Mouse (Mus musculus): ENCODE measurements at regions not wholly inside any gene's neighbourhood (a gene's known extent, or its start where the extent isn't known, plus 50 kb on each side); places are given as distances from the start of the nearest gene placed in this dataset.

DNA sequence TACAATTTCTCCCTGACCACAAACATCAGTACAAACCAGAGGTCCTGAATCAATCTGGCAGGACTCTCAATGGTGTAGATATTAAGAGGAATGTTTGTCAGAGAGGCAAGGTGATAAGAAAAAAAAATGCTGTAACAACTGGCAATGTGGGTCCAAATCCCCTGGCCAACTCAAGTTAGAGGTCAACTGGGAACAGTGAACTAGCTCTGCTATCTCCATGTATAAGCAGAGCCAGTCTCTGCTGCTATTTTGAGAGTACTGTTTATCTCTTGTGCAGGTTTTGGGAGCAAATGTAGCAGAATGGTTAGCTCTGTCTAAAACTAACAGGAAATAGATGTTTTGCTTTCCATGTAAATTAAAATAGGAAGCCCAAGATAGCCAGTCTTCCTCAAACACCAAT, 547.6 kb upstream of the Lmcd1 start:
- no peak overlapping the region for H3K27ac ChIP-seq (ENCODE audit: low read length)
- H3K4me2 ChIP-seq (replicated peaks; ENCODE audit: low read depth, low read length) = no peak overlapping the region
- H3K36me3 ChIP-seq (ENCODE audit: insufficient read depth, low read length) = no peaks in the 10 kb centered on the region
- no peaks in the 10 kb centered on the region for H3K9me3 ChIP-seq (ENCODE audit: low read length)
- no peak overlapping the region for H3K4me3 ChIP-seq (ENCODE audit: low read length)
- H3K4me1 ChIP-seq (ENCODE audit: insufficient read depth, low read length) = no peaks in the 10 kb centered on the region
- no peak for ATAC-seq (ENCODE audit: low FRiP score, low TSS enrichment)
- no peaks in the 10 kb centered on the region for H3K27me3 ChIP-seq (ENCODE audit: insufficient read depth, low read length)
- no peak overlapping the region for H3K9ac ChIP-seq (replicated peaks; ENCODE audit: low read length)

DNA sequence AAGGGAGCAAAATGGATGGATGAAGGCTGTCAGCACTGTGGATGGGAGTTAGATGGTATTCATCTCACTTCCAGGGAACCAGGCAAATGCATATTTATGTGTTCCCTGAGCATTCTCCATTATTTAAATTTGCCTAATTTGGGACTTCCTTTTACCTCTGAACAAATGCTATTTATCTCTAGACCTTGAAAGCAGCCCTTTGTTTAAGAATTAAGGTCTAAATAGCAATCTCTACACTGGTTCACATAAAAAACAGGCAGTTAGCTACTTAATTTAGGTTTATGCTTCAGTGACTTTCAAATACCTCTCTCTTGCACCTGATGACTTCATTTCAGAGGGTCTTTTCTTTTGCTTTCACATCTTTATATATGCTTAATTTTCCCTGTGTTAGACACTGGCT, 543.2 kb upstream of the Lmcd1 start:
- Histone ChIP-seq H3K27ac (ENCODE audit: low read length) (no peak overlapping the region), H3K9me3 (ENCODE audit: low read length) (no peaks in the 10 kb centered on the region), H3K4me3 (ENCODE audit: low read length) (no peak overlapping the region), H3K36me3 (ENCODE audit: insufficient read depth, low read length) (no peaks in the 10 kb centered on the region), H3K4me2 (replicated peaks; ENCODE audit: low read depth, low read length) (no peak overlapping the region), H3K4me1 (ENCODE audit: insufficient read depth, low read length) (no peaks in the 10 kb centered on the region), H3K9ac (replicated peaks; ENCODE audit: low read length) (no peak overlapping the region), H3K27me3 (ENCODE audit: insufficient read depth, low read length) (no peaks in the 10 kb centered on the region)
- no peak for ATAC-seq (ENCODE audit: low FRiP score, low TSS enrichment)

DNA sequence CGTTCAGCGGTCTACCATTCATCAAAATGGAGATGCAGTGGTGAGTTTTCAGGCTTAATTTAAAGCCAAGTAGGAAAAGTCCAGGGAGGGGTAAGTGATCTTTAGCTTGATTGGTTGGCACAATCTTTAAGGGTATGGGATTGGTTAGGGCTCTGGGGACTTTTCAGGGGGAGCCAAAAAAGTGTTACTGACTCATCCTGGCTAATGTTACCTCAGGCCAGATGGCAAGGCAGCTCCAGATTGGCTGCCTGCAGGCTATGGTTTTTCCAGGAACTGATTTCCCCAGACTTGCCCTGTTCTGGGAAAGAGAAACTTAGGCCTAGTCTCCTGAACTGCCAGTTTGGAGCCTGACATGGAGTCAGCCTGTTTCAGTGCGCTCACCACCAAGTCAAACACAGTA, 539.6 kb upstream of the Lmcd1 start:
- 86% methylated on average over 3 of the region's 3 CpGs for WGBS
- ATAC-seq (ENCODE audit: low FRiP score, low TSS enrichment) = no peak
- no peak overlapping the region for H3K4me2 ChIP-seq (replicated peaks; ENCODE audit: low read depth, low read length)
- H3K9me3 ChIP-seq (ENCODE audit: low read length) = no peaks in the 10 kb centered on the region
- no peaks in the 10 kb centered on the region for H3K4me1 ChIP-seq (ENCODE audit: insufficient read depth, low read length)
- no peak overlapping the region for H3K9ac ChIP-seq (replicated peaks; ENCODE audit: low read length)
- H3K27ac ChIP-seq (ENCODE audit: low read length) = no peak overlapping the region
- no peaks in the 10 kb centered on the region for H3K27me3 ChIP-seq (ENCODE audit: insufficient read depth, low read length)
- H3K4me3 ChIP-seq (ENCODE audit: low read length) = no peak overlapping the region
- H3K36me3 ChIP-seq (ENCODE audit: insufficient read depth, low read length) = no peaks in the 10 kb centered on the region

DNA sequence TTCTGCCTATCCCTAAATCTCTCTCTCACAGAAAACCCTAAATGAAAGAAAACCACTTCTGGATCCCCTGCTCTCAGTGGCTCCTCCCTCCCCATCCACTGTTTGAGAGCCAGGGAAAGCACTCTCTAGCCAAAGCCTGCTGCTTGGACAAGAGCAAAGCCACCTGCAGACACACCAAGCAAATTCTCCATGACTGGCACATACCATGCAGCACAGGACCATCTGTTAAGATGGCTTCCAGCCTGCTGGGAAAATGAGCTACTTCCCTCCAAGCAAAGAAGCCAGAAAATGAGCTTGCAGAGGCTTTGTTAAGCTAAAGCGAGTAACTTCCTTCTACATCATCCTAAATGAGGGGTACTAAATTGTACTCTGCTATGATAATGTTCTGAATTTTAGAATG, 534.6 kb upstream of the Lmcd1 start:
- WGBS = 81% methylated on average over 1 of the region's 1 CpGs
- H3K36me3 ChIP-seq (ENCODE audit: insufficient read depth, low read length) = no peaks in the 10 kb centered on the region
- no peak overlapping the region for H3K4me3 ChIP-seq (ENCODE audit: low read length)
- H3K9me3 ChIP-seq (ENCODE audit: low read length) = no peaks in the 10 kb centered on the region
- no peaks in the 10 kb centered on the region for H3K4me1 ChIP-seq (ENCODE audit: insufficient read depth, low read length)
- no peak for ATAC-seq (ENCODE audit: low FRiP score, low TSS enrichment)
- H3K4me2 ChIP-seq (replicated peaks; ENCODE audit: low read depth, low read length) = no peak overlapping the region
- H3K27ac ChIP-seq (ENCODE audit: low read length) = no peak overlapping the region
- H3K9ac ChIP-seq (replicated peaks; ENCODE audit: low read length) = no peak overlapping the region
- no peaks in the 10 kb centered on the region for H3K27me3 ChIP-seq (ENCODE audit: insufficient read depth, low read length)

DNA sequence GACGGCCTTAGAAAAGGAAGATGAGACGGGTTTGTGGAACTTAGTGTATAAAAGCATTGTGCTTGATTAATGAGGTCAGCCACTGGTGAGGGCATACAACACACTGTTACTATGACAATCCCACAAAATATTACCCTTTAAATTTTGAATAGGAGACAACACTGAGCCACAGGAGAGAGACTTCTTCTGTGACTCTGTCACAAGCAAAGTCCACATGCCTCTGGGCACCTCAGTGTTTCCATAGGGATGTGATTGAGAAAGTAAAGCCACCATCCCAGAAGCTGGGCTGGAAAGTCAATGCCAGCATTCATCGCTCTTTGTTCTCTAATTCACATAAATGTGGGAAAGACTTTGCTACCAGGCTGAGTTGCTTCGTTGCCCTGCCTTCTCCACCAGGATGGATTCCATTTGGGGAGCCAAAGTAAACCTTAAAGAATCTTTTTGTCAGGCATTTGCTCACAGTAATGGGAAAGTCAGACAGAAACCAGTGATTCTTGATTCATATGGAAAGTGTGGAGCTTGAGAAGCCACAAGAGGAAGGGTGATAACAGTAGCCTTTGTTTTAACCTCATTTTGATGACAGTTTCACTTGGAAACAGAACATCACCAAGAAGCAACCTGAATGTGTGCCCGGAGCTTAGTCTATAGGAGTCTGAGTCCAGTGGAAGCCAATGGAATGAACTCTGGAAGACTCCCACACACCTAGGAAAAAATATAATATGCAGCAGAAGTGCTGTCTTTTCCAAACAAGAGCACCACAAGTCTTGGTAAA, 491.7 kb upstream of the Lmcd1 start:
- no peak overlapping the region for H3K4me3 ChIP-seq (ENCODE audit: low read length)
- WGBS = 74% methylated on average over 5 of the region's 5 CpGs
- H3K27ac ChIP-seq (ENCODE audit: low read length) = no peak overlapping the region
- no peak overlapping the region for H3K4me2 ChIP-seq (replicated peaks; ENCODE audit: low read depth, low read length)
- no peaks in the 10 kb centered on the region for H3K9me3 ChIP-seq (ENCODE audit: low read length)
- ATAC-seq (ENCODE audit: low FRiP score, low TSS enrichment) = no peak
- H3K4me1 ChIP-seq (ENCODE audit: insufficient read depth, low read length) = no peaks in the 10 kb centered on the region
- no peak overlapping the region for H3K9ac ChIP-seq (replicated peaks; ENCODE audit: low read length)
- H3K27me3 ChIP-seq (ENCODE audit: insufficient read depth, low read length) = no peaks in the 10 kb centered on the region
- H3K36me3 ChIP-seq (ENCODE audit: insufficient read depth, low read length) = no peaks in the 10 kb centered on the region

DNA sequence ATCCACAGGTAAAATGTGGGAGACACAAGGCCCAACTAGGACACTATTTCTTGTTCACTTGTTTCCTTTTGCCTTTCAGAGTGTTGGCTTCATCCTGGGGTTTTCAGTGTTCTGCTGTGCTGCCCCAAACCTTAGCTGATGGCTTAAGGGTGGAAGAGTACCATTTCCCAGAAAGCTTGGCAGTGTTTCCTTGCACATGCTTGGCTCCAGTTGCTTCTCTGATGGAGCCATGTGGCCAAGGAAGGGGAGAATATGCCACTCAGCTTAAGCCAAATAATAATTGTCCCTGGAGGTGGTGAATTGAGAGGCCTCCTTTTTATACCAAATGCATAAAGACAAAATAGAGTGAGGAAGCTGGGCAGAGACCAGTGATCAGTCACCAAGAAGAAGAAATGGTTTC, 464.9 kb upstream of the Lmcd1 start:
- Histone ChIP-seq H3K36me3 (ENCODE audit: insufficient read depth, low read length) (no peaks in the 10 kb centered on the region), H3K27me3 (ENCODE audit: insufficient read depth, low read length) (no peaks in the 10 kb centered on the region), H3K4me3 (ENCODE audit: low read length) (no peak overlapping the region), H3K9me3 (ENCODE audit: low read length) (no peaks in the 10 kb centered on the region), H3K4me2 (replicated peaks; ENCODE audit: low read depth, low read length) (no peak overlapping the region), H3K27ac (ENCODE audit: low read length) (no peak overlapping the region), H3K9ac (replicated peaks; ENCODE audit: low read length) (no peak overlapping the region), H3K4me1 (ENCODE audit: insufficient read depth, low read length) (no peaks in the 10 kb centered on the region)
- ATAC-seq (ENCODE audit: low FRiP score, low TSS enrichment) = no peak

DNA sequence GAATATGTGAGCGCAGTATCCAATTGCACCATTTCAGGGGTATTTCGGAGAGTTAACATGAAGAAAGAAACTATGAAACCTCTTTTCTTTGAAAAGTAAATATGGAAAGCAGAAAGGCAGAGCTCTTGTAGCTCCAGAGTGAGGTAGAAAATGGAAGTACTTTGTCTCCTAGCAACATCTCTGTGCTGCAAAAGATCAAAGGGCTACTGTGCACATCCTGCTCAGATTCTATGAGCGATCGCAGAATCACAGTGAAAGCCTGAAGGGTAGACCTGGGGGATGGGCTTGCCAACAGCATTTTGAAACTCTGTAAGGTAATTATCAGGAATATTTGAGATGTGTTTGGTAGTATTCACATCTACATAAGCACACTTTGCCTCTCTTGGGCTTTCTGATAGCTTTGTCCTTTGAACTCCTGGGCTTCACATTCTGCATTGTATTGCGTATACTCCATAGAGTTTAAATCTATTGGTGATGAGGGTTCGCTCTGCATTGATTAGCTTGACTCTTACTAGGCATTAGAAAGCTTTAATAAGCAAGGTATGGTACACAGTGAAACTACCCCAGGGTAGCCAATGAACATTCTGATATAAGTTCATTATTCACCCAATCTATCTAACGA, 459.5 kb upstream of the Lmcd1 start:
- 87% methylated on average over 7 of the region's 7 CpGs for WGBS
- H3K27ac ChIP-seq (ENCODE audit: low read length) = no peak overlapping the region
- no peak overlapping the region for H3K4me3 ChIP-seq (ENCODE audit: low read length)
- no peak overlapping the region for H3K4me2 ChIP-seq (replicated peaks; ENCODE audit: low read depth, low read length)
- H3K9ac ChIP-seq (replicated peaks; ENCODE audit: low read length) = no peak overlapping the region
- H3K4me1 ChIP-seq (ENCODE audit: insufficient read depth, low read length) = no peaks in the 10 kb centered on the region
- no peak for ATAC-seq (ENCODE audit: low FRiP score, low TSS enrichment)
- H3K9me3 ChIP-seq (ENCODE audit: low read length) = no peaks in the 10 kb centered on the region
- no peaks in the 10 kb centered on the region for H3K36me3 ChIP-seq (ENCODE audit: insufficient read depth, low read length)
- H3K27me3 ChIP-seq (ENCODE audit: insufficient read depth, low read length) = no peaks in the 10 kb centered on the region

DNA sequence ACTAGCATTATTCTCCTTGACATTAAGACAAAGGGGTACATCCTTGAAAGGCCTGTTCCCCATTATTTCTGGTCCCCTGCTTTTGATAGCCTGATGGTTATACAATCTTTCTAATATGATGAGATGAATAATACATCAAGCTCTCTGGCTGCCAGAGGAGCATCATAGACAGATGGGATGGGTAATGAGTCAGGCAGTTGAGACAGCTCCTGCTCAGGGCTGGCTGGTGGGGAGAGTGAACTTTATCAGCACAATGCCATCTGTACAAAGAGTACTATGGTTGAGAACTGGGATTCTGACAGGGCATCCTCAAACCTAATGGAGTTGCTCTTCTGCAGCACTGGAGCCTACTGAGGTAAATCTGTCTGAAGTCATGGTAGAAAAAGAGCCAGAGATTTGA, 458.4 kb upstream of the Lmcd1 start:
- Histone ChIP-seq H3K4me3 (ENCODE audit: low read length) (no peak overlapping the region), H3K27ac (ENCODE audit: low read length) (no peak overlapping the region), H3K27me3 (ENCODE audit: insufficient read depth, low read length) (no peaks in the 10 kb centered on the region), H3K9ac (replicated peaks; ENCODE audit: low read length) (no peak overlapping the region), H3K4me2 (replicated peaks; ENCODE audit: low read depth, low read length) (no peak overlapping the region), H3K4me1 (ENCODE audit: insufficient read depth, low read length) (no peaks in the 10 kb centered on the region), H3K36me3 (ENCODE audit: insufficient read depth, low read length) (no peaks in the 10 kb centered on the region), H3K9me3 (ENCODE audit: low read length) (no peaks in the 10 kb centered on the region)
- ATAC-seq (ENCODE audit: low FRiP score, low TSS enrichment) = no peak

DNA sequence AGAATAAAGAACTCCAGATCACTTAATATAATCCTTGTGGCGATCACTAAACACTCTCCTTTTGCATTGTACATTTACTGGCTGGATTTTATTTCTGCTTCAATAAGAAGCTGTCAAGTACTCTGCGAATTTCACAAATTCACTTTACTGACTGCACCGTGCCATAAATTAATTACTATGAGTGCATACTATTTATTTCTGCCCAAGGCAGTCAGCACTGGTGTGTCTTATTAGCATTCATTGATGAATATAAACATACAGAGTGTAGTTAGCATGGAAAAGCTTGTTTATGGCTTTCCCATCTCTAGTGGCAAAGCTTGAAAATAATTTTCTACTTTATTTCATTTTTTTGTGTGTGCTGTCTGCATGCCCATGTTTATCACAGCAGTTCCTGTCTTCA, 453.3 kb upstream of the Lmcd1 start:
- no peak overlapping the region for H3K27ac ChIP-seq (ENCODE audit: low read length)
- H3K4me2 ChIP-seq (replicated peaks; ENCODE audit: low read depth, low read length) = no peak overlapping the region
- no peak for ATAC-seq (ENCODE audit: low FRiP score, low TSS enrichment)
- H3K9me3 ChIP-seq (ENCODE audit: low read length) = no peaks in the 10 kb centered on the region
- H3K36me3 ChIP-seq (ENCODE audit: insufficient read depth, low read length) = no peaks in the 10 kb centered on the region
- no peaks in the 10 kb centered on the region for H3K27me3 ChIP-seq (ENCODE audit: insufficient read depth, low read length)
- H3K4me1 ChIP-seq (ENCODE audit: insufficient read depth, low read length) = no peaks in the 10 kb centered on the region
- no peak overlapping the region for H3K9ac ChIP-seq (replicated peaks; ENCODE audit: low read length)
- 79% methylated on average over 3 of the region's 3 CpGs for WGBS
- H3K4me3 ChIP-seq (ENCODE audit: low read length) = no peak overlapping the region

DNA sequence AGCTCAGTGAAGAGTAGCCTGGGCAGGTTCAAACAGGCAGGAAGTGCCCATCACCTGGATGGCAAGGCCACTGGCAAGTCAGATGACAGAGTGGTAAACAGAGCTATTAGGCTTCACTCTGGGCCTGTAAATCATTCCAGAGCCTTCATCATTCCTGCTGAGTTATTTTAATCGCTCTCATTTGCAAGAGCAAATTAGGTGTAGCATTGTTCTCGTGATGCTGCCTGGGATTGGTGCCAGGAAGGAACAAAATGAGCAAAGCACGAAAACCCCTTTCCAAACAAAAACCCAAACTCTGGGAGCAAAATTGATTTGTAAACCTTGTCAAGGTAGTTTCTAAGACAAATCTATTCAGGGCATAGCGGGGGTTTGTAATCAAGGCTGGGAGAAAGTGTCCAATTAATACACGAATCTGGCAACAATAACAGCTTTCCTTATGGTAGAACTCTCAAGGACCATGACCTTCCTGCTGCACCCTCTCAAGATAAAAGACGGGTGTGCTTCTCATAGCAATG, 429.2 kb upstream of the Lmcd1 start:
- WGBS = 51% methylated on average over 6 of the region's 6 CpGs
- Histone ChIP-seq H3K9me3 (ENCODE audit: low read length) (no peaks in the 10 kb centered on the region), H3K4me2 (replicated peaks; ENCODE audit: low read depth, low read length) (no peak overlapping the region), H3K27ac (ENCODE audit: low read length) (no peak overlapping the region), H3K36me3 (ENCODE audit: insufficient read depth, low read length) (no peaks in the 10 kb centered on the region), H3K27me3 (ENCODE audit: insufficient read depth, low read length) (no peaks in the 10 kb centered on the region), H3K4me3 (ENCODE audit: low read length) (no peak overlapping the region), H3K9ac (replicated peaks; ENCODE audit: low read length) (no peak overlapping the region), H3K4me1 (ENCODE audit: insufficient read depth, low read length) (no peaks in the 10 kb centered on the region)
- ATAC-seq (ENCODE audit: low FRiP score, low TSS enrichment) = no peak
